Mouse (Mus musculus) Patski (cell line): ENCODE measurements around the gene Pdgfb. TPM values are rescaled to one million over a fixed set of nuclear protein-coding genes. Genes with fewer than 3 reads are reported as not detected.

Experiments
- ATAC-seq: fragments of 100-300 bp; one replicate; pipeline ENCODE4 v1.8.0; 2021
- CTCF ChIA-PET: fragments of 350-600 bp; sonication (Branson Sonifier 250); formaldehyde crosslinking; loops from one replicate; lab custom pipeline; 2022; ENCODE audit warnings: inconsistent platforms; lab: Charles Lee
- POLR2A ChIA-PET: fragments of 350-600 bp; sonication (Branson Sonifier 250); formaldehyde crosslinking; loops from one replicate; lab custom pipeline; 2022; ENCODE audit warnings: antibody characterized with exemption, inconsistent platforms; lab: Charles Lee
- DNase-seq: peaks from one replicate; pipeline ENCODE4 v3.0.0-alpha.2; 2011; ENCODE audit warnings: low read depth, low spot score
- H3K27me3 ChIP-seq: fragments of 371-371 bp; one replicate; pipeline ENCODE4 v1.5.1; 2021
- CTCF ChIP-seq: fragments of 100-300 bp; IDR thresholded peaks from one replicate; pipeline ENCODE4 v1.5.1; 2021
- in situ Hi-C: fragments of 300-500 bp; cut with MboI; formaldehyde crosslinking; loops from 3 replicates; pipeline ENCODE4 v1.11.1; 2018; ENCODE audit warnings: low pct_unique_long_range_greater_than_20kb, mixed read lengths
- polyA plus RNA-seq: library from polyadenylated mRNA; unstranded; gene quantifications from one replicate; pipeline ENCODE4 v1.2.3, GENCODE M21; 2021

Gene Pdgfb
- 96.5 TPM for polyA plus RNA-seq

GRCm38 (mm10) chr15:80014321-80015210, at the start of gene Pdgfb:
Pdgfb (minus strand) TSS chr15:80014977.
- DNase-seq = no peak
- ATAC-seq = no peak
- H3K27me3 ChIP-seq = no peaks in the 10 kb centered on the region
- TF ChIP-seq CTCF = no peak
- CTCF ChIA-PET = interaction anchor here (1.9 to 2.0 kb wide), 2 partner anchors 50 to 66 kb away, joined by 5 read pairs; no protein-coding TSS in a partner anchor
- in situ Hi-C loops = loop anchor here (5.0 kb wide), 1 partner anchor 67 kb away; no protein-coding TSS in a partner anchor
- POLR2A ChIA-PET = interaction anchor here (0.7 to 6.1 kb wide), 12 partner anchors 9 to 111 kb away, joined by 3 to 71 read pairs (median 3); no protein-coding TSS in a partner anchor

- no peak for ATAC-seq
Observed at GRCm38 (mm10) chr15:80062821-80063220, 48.0 kb upstream of the Pdgfb start.

GRCm38 (mm10) chr15:80062339-80062738, 47.6 kb upstream of the Pdgfb start:
- ChIA-PET CTCF (interaction anchor here (0.8 to 1.4 kb wide), 2 partner anchors 112 to 114 kb away, joined by 3 read pairs; no protein-coding TSS in a partner anchor), POLR2A (interaction anchor here (0.7 to 6.6 kb wide), 4 partner anchors 20 to 49 kb away, joined by 3 to 44 read pairs (median 4); partner anchors contain the start of gene Pdgfb)
- DNase-seq = no peak
- H3K27me3 ChIP-seq = no peaks in the 10 kb centered on the region
- ATAC-seq = no peak
- no peak for TF ChIP-seq CTCF
- in situ Hi-C loops = loop anchor here (5.0 kb wide), 1 partner anchor 40 kb away; no protein-coding TSS in a partner anchor

More at GRCm38 (mm10) chr15:80062821-80063220, 48.0 kb upstream of the Pdgfb start:
- no peak for DNase-seq
- ChIA-PET CTCF (interaction anchor here (0.8 to 2.4 kb wide), 4 partner anchors 11 to 115 kb away, joined by 3 to 9 read pairs (median 4); no protein-coding TSS in a partner anchor), POLR2A (interaction anchor here (0.8 to 6.6 kb wide), 4 partner anchors 13 to 49 kb away, joined by 3 to 44 read pairs (median 4); partner anchors contain the start of gene Pdgfb)
- H3K27me3 ChIP-seq = no peaks in the 10 kb centered on the region
- in situ Hi-C loops = loop anchor here (5.0 kb wide), 1 partner anchor 41 kb away; no protein-coding TSS in a partner anchor
- no peak for TF ChIP-seq CTCF

- DNase-seq (peak; percentile 96), ATAC-seq (peak; percentile 33)
- H3K27me3 ChIP-seq = no peaks in the 10 kb centered on the region
- ChIA-PET POLR2A (interaction anchor here (2.3 to 6.6 kb wide), 2 partner anchors 36 to 47 kb away, joined by 8 to 44 read pairs; partner anchors contain the start of gene Pdgfb), CTCF (no interaction called here)
- in situ Hi-C loops = loop anchor here (5.0 kb wide), 1 partner anchor 39 kb away; no protein-coding TSS in a partner anchor
- TF ChIP-seq CTCF = no peak
Observed at GRCm38 (mm10) chr15:80061071-80061550, 46.3 kb upstream of the Pdgfb start.

- in situ Hi-C loops = loop anchor here (5.0 kb wide), 1 partner anchor 38 kb away; no protein-coding TSS in a partner anchor
- no peak for TF ChIP-seq CTCF
- no peak for ATAC-seq
- POLR2A ChIA-PET = interaction anchor here (0.7 to 6.6 kb wide), 5 partner anchors 35 to 337 kb away, joined by 3 to 44 read pairs (median 6); partner anchors contain the start of gene Pdgfb
- H3K27me3 ChIP-seq = no peaks in the 10 kb centered on the region
- DNase-seq = no peak
- CTCF ChIA-PET = no interaction called here
Observed at GRCm38 (mm10) chr15:80060356-80061070, 45.7 kb upstream of the Pdgfb start.

GRCm38 (mm10) chr15:80059606-80060005, 44.8 kb upstream of the Pdgfb start:
- POLR2A ChIA-PET = interaction anchor here (0.6 to 2.3 kb wide), 6 partner anchors 11 to 700 kb away, joined by 3 to 8 read pairs (median 4); no protein-coding TSS in a partner anchor
- in situ Hi-C loops = loop anchor here (5.0 kb wide), 1 partner anchor 37 kb away; no protein-coding TSS in a partner anchor
- CTCF ChIA-PET = interaction anchor here (0.9 kb wide), 1 partner anchor 33 kb away, joined by 3 read pairs; no protein-coding TSS in a partner anchor
- DNase-seq (no peak), ATAC-seq (no peak)
- H3K27me3 ChIP-seq = no peaks in the 10 kb centered on the region
- TF ChIP-seq CTCF = no peak

GRCm38 (mm10) chr15:80058151-80058550, 43.4 kb upstream of the Pdgfb start:
- ATAC-seq = no peak
- POLR2A ChIA-PET = no interaction called here

GRCm38 (mm10) chr15:80054034-80054710, 39.4 kb upstream of the Pdgfb start:
- no peak for TF ChIP-seq CTCF
- in situ Hi-C loops = no loop called here
- ChIA-PET POLR2A (interaction anchor here (0.6 to 1.1 kb wide), 2 partner anchors 12 to 41 kb away, joined by 3 to 4 read pairs; no protein-coding TSS in a partner anchor), CTCF (interaction anchor here (0.9 to 4.4 kb wide), 2 partner anchors 18 to 105 kb away, joined by 3 to 19 read pairs; no protein-coding TSS in a partner anchor)
- peak; percentile 14 for ATAC-seq
- DNase-seq = no peak
- H3K27me3 ChIP-seq = no peaks in the 10 kb centered on the region

More at GRCm38 (mm10) chr15:80058151-80058550, 43.4 kb upstream of the Pdgfb start:
- in situ Hi-C loops = no loop called here
- no peak for DNase-seq
- TF ChIP-seq CTCF = no peak
- no peaks in the 10 kb centered on the region for H3K27me3 ChIP-seq
- CTCF ChIA-PET = no interaction called here
